Comparison of ENCODE assay signal across 8 mouse cellular contexts in the genomic region with DNA sequence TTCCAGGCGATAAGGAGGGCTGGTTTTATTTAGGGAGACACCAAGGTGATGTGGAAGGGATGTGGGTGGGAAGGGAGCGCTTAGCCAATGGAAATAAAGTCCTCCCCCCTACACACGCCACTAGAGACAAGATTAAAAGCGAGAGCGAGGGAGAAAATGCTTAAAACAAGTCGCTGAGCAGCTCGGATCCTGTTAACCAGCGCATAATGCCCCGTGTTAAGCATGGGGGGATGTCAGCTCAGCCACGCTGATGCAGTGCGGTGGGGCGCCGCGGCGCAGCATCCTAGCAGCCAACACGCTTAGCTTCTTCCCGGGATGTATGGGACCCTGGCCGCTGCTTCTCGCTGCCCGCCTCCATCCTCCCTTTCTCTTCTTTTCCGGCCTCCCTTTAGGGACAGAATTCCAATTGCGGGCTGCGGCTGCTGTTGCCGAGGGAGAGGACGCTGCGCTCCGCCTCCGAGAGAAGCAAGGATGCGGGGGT. TPM values are rescaled to one million over a fixed set of nuclear protein-coding genes. Genes with fewer than 3 reads are reported as not detected.
DNase-seq lines count a peak whose midpoint lies in the region; ATAC-seq lines count a peak whose summit lies in the region.

A gene (minus strand): TSS at position 57 of the 481 bp plus-strand sequence.

- DNase-seq in kidney, adult 18-20 months, result no peak
- peak; percentile 69 to 79 for DNase-seq in frontal cortex, postnatal 36 days (ENCODE audit: low spot score in 2 of 2)
- no peak for DNase-seq in limb, embryonic 10.5 days (ENCODE audit: low spot score)
- peak; percentile 74 to 83 for DNase-seq in right cerebral cortex, postnatal 10 days (ENCODE audit: low spot score in 2 of 2)
- no peak for DNase-seq in gastrocnemius, adult 18-20 months (ENCODE audit: low spot score)
- no peak for DNase-seq in cerebellum, postnatal 36 days
- no peak for DNase-seq in testis, postnatal 14 days (ENCODE audit: low spot score)

- peaks cover 53% of the 10 kb centered on the region for H3K27me3 ChIP-seq in kidney, embryonic 15.5 days
- H3K27me3 ChIP-seq in limb, embryonic 10.5 days (ENCODE audit: low read depth, poor library complexity, severe bottlenecking), result peaks cover 56% of the 10 kb centered on the region

- 2% methylated on average over 29 of the region's 29 CpGs for WGBS in kidney, embryonic 15.5 days
- 3% methylated on average over 29 of the region's 29 CpGs for WGBS in limb, embryonic 10.5 days

- peaks cover 6% of the 10 kb centered on the region; the same call in 1 of the 2 replicates for H3K4me1 ChIP-seq in kidney, embryonic 15.5 days
- H3K4me1 ChIP-seq in limb, embryonic 10.5 days, result peaks cover 20% of the 10 kb centered on the region

- H3K4me2 ChIP-seq in kidney, embryonic 15.5 days, result peak within 1 kb of the TSS; percentile 14; the same call in 1 of the 2 replicates

- H3K27ac ChIP-seq in kidney, embryonic 15.5 days, result no peak within 1 kb of the TSS
- 0 out of 2 replicates have a peak within 1 kb of the TSS, but pooled peaks have one; percentile 1 for H3K27ac ChIP-seq in limb, embryonic 10.5 days

- no peak for ATAC-seq in kidney, embryonic 15.5 days (replicated peaks; ENCODE audit: low FRiP score)

- H3K4me3 ChIP-seq in kidney, embryonic 15.5 days (replicated peaks), result no peak within 1 kb of the TSS
- peak within 1 kb of the TSS; percentile 40 for H3K4me3 ChIP-seq in limb, embryonic 10.5 days

- no peaks in the 10 kb centered on the region for H3K36me3 ChIP-seq in kidney, embryonic 15.5 days
- H3K36me3 ChIP-seq in limb, embryonic 10.5 days, result no peaks in the 10 kb centered on the region

- H3K9ac ChIP-seq in kidney, embryonic 15.5 days, result no peak within 1 kb of the TSS

- no peaks in the 10 kb centered on the region for H3K9me3 ChIP-seq in kidney, embryonic 15.5 days (replicated peaks)
- H3K9me3 ChIP-seq in limb, embryonic 10.5 days (replicated peaks), result no peaks in the 10 kb centered on the region

RNA-seq across cellular contexts. Expression of the gene that starts here (rescaled TPM):
- 3.5 and 3.7 TPM in 2 replicates for polyA plus RNA-seq in kidney, embryonic 15.5 days (2015; fragmentation: Nextera tagmentation; extraction: Ambion mirVana)
- polyA plus RNA-seq in limb, embryonic 10.5 days (2016; fragmentation: Nextera tagmentation; extraction: Ambion mirVana), result 1.1 and 2.3 TPM in 2 replicates
- under 1 TPM; 0.11 to 0.31 TPM for total RNA-seq in gastrocnemius, adult 18-20 months (2021)

Comparison
In these comparisons a context has a peak if more than half of its experiments do, and no peak if none do; other contexts are left out.
1. DNase-seq: peak in frontal cortex, postnatal 36 days (2 of 2) and right cerebral cortex, postnatal 10 days (2 of 2); none in kidney, adult 18-20 months (single experiment), limb, embryonic 10.5 days (single experiment), gastrocnemius, adult 18-20 months (single experiment), cerebellum, postnatal 36 days (0 of 2) and testis, postnatal 14 days (single experiment).